8 mouse cellular contexts compared by ENCODE assay signal in the genomic region with DNA sequence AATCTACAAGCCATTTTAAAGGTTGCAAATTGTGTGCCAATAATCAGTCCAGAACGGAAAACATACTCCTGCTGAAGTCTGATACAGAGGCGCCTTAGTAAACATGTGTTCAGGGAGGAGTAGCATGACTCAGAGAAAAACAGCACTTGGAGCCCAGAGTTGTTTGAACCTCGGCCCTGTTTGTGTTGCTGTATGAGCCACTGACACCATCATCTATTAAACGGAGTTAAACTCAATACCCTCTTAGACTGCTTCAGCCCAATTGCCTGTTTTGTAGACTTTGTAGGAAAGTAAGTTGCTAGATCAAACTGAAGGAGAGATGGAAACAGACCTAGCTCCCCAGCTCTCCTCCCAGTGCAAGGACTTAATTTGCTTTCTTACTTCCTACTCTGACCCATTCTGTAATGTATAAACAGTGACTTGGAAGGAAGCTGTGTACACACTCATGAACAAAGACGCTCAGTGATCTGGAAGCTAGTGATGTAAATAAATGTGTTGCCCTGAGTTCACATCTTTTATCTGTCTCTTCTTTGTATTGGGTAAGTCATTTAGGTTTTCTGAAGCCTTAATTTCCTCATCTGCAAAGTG. TPM values are rescaled to one million over a fixed set of nuclear protein-coding genes. Genes with fewer than 3 reads are reported as not detected.
DNase-seq lines count a peak whose midpoint lies in the region; ATAC-seq and TF ChIP-seq lines count a peak whose summit lies in the region.

No protein-coding gene starts in this region.

- H3K79me2 ChIP-seq in MEL (ENCODE audit: control insufficient read depth, insufficient read depth, low read length, poor library complexity) = peaks cover 26% of the 10 kb centered on the region

- no peak for DNase-seq in heart, postnatal 4 days
- DNase-seq in MEL (ENCODE audit: low read depth, low spot score) = peak; percentile 86
- DNase-seq in forebrain, embryonic 11.5 days (ENCODE audit: low spot score) = no peak
- no peak for DNase-seq in cerebellum, adult 11 months
- DNase-seq in B cell, adult 2 months = no peak

- ATAC-seq in heart, embryonic 13.5 days (ENCODE audit: extremely low read depth, insufficient number of reproducible peaks, low FRiP score, low TSS enrichment) = peak; percentile 29
- no peak; the same call in 1 of the 2 replicates for ATAC-seq in forebrain, embryonic 11.5 days (replicated peaks; ENCODE audit: low FRiP score)
- ATAC-seq in limb, embryonic 12.5 days (ENCODE audit: insufficient number of reproducible peaks, insufficient read depth, low FRiP score, low TSS enrichment, low read depth) = no peak
- peak; percentile 7; the same call in 1 of the 2 replicates for ATAC-seq in midbrain, embryonic 15.5 days (replicated peaks)

- H3K27ac ChIP-seq in heart, embryonic 13.5 days (replicated peaks) = peak overlapping the region; percentile 100
- peak overlapping the region; percentile 97 for H3K27ac ChIP-seq in MEL (ENCODE audit: control insufficient read depth, low read depth, low read length)
- peak overlapping the region; percentile 97; the same call in 1 of the 2 replicates for H3K27ac ChIP-seq in forebrain, embryonic 11.5 days (ENCODE audit: low read depth, low read length)
- peak overlapping the region; percentile 99 for H3K27ac ChIP-seq in limb, embryonic 12.5 days
- H3K27ac ChIP-seq in midbrain, embryonic 15.5 days = peak overlapping the region; percentile 99

- H3K36me3 ChIP-seq in heart, embryonic 13.5 days = peaks cover 6% of the 10 kb centered on the region; the same call in 1 of the 2 replicates
- peaks cover 2 to 21% of the 10 kb centered on the region in 2 experiments; a peak in 3 of 4 replicates for H3K36me3 ChIP-seq in MEL (ENCODE audit: control insufficient read depth in 1 of 2, insufficient read depth in 2 of 2, low read length in 2 of 2)
- H3K36me3 ChIP-seq in forebrain, embryonic 11.5 days (ENCODE audit: control insufficient read depth, insufficient read depth, low read length) = no peaks in the 10 kb centered on the region
- H3K36me3 ChIP-seq in limb, embryonic 12.5 days = peaks cover 3% of the 10 kb centered on the region; the same call in 1 of the 2 replicates
- H3K36me3 ChIP-seq in midbrain, embryonic 15.5 days (replicated peaks) = no peaks in the 10 kb centered on the region

- peak overlapping the region; percentile 95 for H3K4me3 ChIP-seq in heart, embryonic 13.5 days
- H3K4me3 ChIP-seq in MEL (ENCODE audit: control insufficient read depth in 1 of 2, insufficient read depth in 1 of 2, low read depth in 2 of 2, low read length in 2 of 2) = peak overlapping the region; percentile 64 to 82
- H3K4me3 ChIP-seq in forebrain, embryonic 11.5 days (ENCODE audit: low read depth, low read length) = peak overlapping the region; percentile 87
- peak overlapping the region; percentile 90 for H3K4me3 ChIP-seq in limb, embryonic 12.5 days (replicated peaks)
- peak overlapping the region; percentile 99 for H3K4me3 ChIP-seq in midbrain, embryonic 15.5 days

- TF ChIP-seq CTCF in MEL (IDR thresholded peaks at IDR 0.05 in 2 of 3, conservative IDR thresholded peaks at IDR 0.05 in 1 of 3; ENCODE audit: control insufficient read depth in 1 of 3, insufficient read depth in 1 of 3, low read depth in 2 of 3, low read length in 3 of 3, poor library complexity in 1 of 3, severe bottlenecking in 1 of 3) = no peak

- no peaks in the 10 kb centered on the region for H3K9me3 ChIP-seq in heart, embryonic 13.5 days
- no peaks in the 10 kb centered on the region for H3K9me3 ChIP-seq in MEL (replicated peaks; ENCODE audit: insufficient read depth, low read length)
- H3K9me3 ChIP-seq in forebrain, embryonic 11.5 days (ENCODE audit: control insufficient read depth, low read length) = no peaks in the 10 kb centered on the region
- no peaks in the 10 kb centered on the region for H3K9me3 ChIP-seq in limb, embryonic 12.5 days
- no peaks in the 10 kb centered on the region for H3K9me3 ChIP-seq in midbrain, embryonic 15.5 days

- no peak for TF ChIP-seq POLR2A in MEL (IDR thresholded peaks at IDR 0.05; ENCODE audit: control insufficient read depth in 1 of 2, insufficient read depth in 1 of 2, low read depth in 1 of 2, low read length in 2 of 2, poor library complexity in 1 of 2)

- 25% methylated on average over 5 of the region's 5 CpGs for WGBS in heart, embryonic 13.5 days
- WGBS in forebrain, embryonic 11.5 days = 40% methylated on average over 5 of the region's 5 CpGs
- 28% methylated on average over 5 of the region's 5 CpGs for WGBS in limb, embryonic 12.5 days
- 34% methylated on average over 5 of the region's 5 CpGs for WGBS in midbrain, embryonic 15.5 days

- peaks cover 32% of the 10 kb centered on the region for H3K4me1 ChIP-seq in heart, embryonic 13.5 days
- H3K4me1 ChIP-seq in MEL (ENCODE audit: control insufficient read depth in 1 of 2, insufficient read depth in 2 of 2, low read length in 2 of 2) = peaks cover 8% of the 10 kb centered on the region in 2 experiments; a peak in 3 of 4 replicates
- H3K4me1 ChIP-seq in forebrain, embryonic 11.5 days (replicated peaks; ENCODE audit: control insufficient read depth, insufficient read depth, low read length) = 0 out of 2 replicates have a peak, but pooled peaks cover 4% of the 10 kb centered on the region
- peaks cover 14% of the 10 kb centered on the region for H3K4me1 ChIP-seq in limb, embryonic 12.5 days (replicated peaks)
- peaks cover 13% of the 10 kb centered on the region for H3K4me1 ChIP-seq in midbrain, embryonic 15.5 days

- peak overlapping the region; percentile 99 for H3K9ac ChIP-seq in heart, embryonic 13.5 days
- H3K9ac ChIP-seq in MEL (ENCODE audit: control insufficient read depth, low read depth, low read length, poor library complexity, severe bottlenecking) = peak overlapping the region; percentile 94
- H3K9ac ChIP-seq in forebrain, embryonic 11.5 days (ENCODE audit: low read length) = peak overlapping the region; percentile 99
- peak overlapping the region; percentile 98 for H3K9ac ChIP-seq in limb, embryonic 12.5 days (replicated peaks)
- peak overlapping the region; percentile 98 for H3K9ac ChIP-seq in midbrain, embryonic 15.5 days

- H3K4me2 ChIP-seq in heart, embryonic 13.5 days = peak overlapping the region; percentile 84
- peak overlapping the region; percentile 59 for H3K4me2 ChIP-seq in forebrain, embryonic 11.5 days (ENCODE audit: low read depth, low read length, severe bottlenecking)
- peak overlapping the region; percentile 71 for H3K4me2 ChIP-seq in limb, embryonic 12.5 days
- H3K4me2 ChIP-seq in midbrain, embryonic 15.5 days = peak overlapping the region; percentile 61

- TF ChIP-seq EP300 in MEL (IDR thresholded peaks at IDR 0.05; ENCODE audit: low read depth in 1 of 2, low read length in 2 of 2) = peak in 1 of 2 experiments; percentile 61; a peak in 2 of 4 replicates

- TF ChIP-seq RAD21 in MEL (IDR thresholded peaks at IDR 0.05; ENCODE audit: low read depth, low read length) = no peak

- no peaks in the 10 kb centered on the region for H3K27me3 ChIP-seq in heart, embryonic 13.5 days (replicated peaks)
- no peaks in the 10 kb centered on the region for H3K27me3 ChIP-seq in MEL (ENCODE audit: control insufficient read depth in 1 of 2, insufficient read depth in 2 of 2, low read length in 2 of 2)
- H3K27me3 ChIP-seq in forebrain, embryonic 11.5 days (ENCODE audit: control insufficient read depth, insufficient read depth, low read length) = no peaks in the 10 kb centered on the region
- no peaks in the 10 kb centered on the region for H3K27me3 ChIP-seq in limb, embryonic 12.5 days
- H3K27me3 ChIP-seq in midbrain, embryonic 15.5 days (replicated peaks) = no peaks in the 10 kb centered on the region

TF ChIP-seq in MEL, 35 proteins besides CTCF, POLR2A, EP300 and RAD21 (continues in another document):
- TF ChIP-seq MYB (IDR thresholded peaks at IDR 0.05; ENCODE audit: low read depth, low read length) (no peak), UBTF (IDR thresholded peaks at IDR 0.05; ENCODE audit: borderline replicate concordance, insufficient read depth, low read depth, low read length) (no peak), TCF12 (IDR thresholded peaks at IDR 0.05; ENCODE audit: low read depth, low read length) (peak; percentile 67), USF1 (IDR thresholded peaks at IDR 0.05; ENCODE audit: low read depth, low read length) (no peak), BHLHE40 (IDR thresholded peaks at IDR 0.05; ENCODE audit: borderline replicate concordance, low read depth, low read length) (no peak), NRF1 (IDR thresholded peaks at IDR 0.05; ENCODE audit: insufficient read depth, low read depth, low read length, poor library complexity, severe bottlenecking) (no peak), JUND (IDR thresholded peaks at IDR 0.05; ENCODE audit: low read depth, low read length) (no peak), MEF2A (IDR thresholded peaks at IDR 0.05; ENCODE audit: extremely low read depth, insufficient replicate concordance, low read depth, low read length, poor library complexity, severe bottlenecking) (no peak), MAZ (IDR thresholded peaks at IDR 0.05; ENCODE audit: low read depth, low read length) (no peak), KAT2A (conservative IDR thresholded peaks at IDR 0.05; ENCODE audit: low read depth, low read length) (no peak), MAFK (IDR thresholded peaks at IDR 0.05; ENCODE audit: borderline replicate concordance, low read depth, low read length) (no peak), ELF1 (IDR thresholded peaks at IDR 0.05; ENCODE audit: low read depth, low read length) (no peak), MXI1 (IDR thresholded peaks at IDR 0.05; ENCODE audit: low read depth, low read length) (peak; percentile 86), POLR2AphosphoS5 (IDR thresholded peaks at IDR 0.05; ENCODE audit: borderline replicate concordance, low read depth, low read length) (no peak), ZKSCAN1 (IDR thresholded peaks at IDR 0.05; ENCODE audit: low read depth, low read length) (no peak), GABPA (IDR thresholded peaks at IDR 0.05; ENCODE audit: low read depth, low read length) (no peak), NELFE (IDR thresholded peaks at IDR 0.05; ENCODE audit: low read depth, low read length) (peak; percentile 40), MAX (IDR thresholded peaks at IDR 0.05; ENCODE audit: low read length) (peak; percentile 82), SMC3 (IDR thresholded peaks at IDR 0.05; ENCODE audit: low read depth, low read length) (no peak), CHD2 (IDR thresholded peaks at IDR 0.05; ENCODE audit: low read length) (no peak)

RNA-seq across cellular contexts. Expression of a gene that starts 0.9 kb away (rescaled TPM):
- polyA plus RNA-seq in heart, embryonic 13.5 days (2015; fragmentation: Nextera tagmentation; extraction: Ambion mirVana) = 20.0 and 21.7 TPM in 2 replicates
- total RNA-seq in heart, postnatal 4 days (2021) = 10 to 100 TPM; 38.2 to 38.7 TPM
- 20.0 and 23.7 TPM in 2 replicates for total RNA-seq in MEL (2012; rRNA removed)
- polyA plus RNA-seq in MEL (2012; ENCODE audit: insufficient read depth in 1 of 2, insufficient read length in 2 of 2, low read depth in 1 of 2, low replicate concordance in 2 of 2, missing spikeins in 1 of 2) = 10 to 100 TPM; 21.1 to 53.7 TPM
- polyA plus RNA-seq in forebrain, embryonic 11.5 days (2014; fragmentation: Nextera tagmentation; extraction: Ambion mirVana) = 42.1 and 49.0 TPM in 2 replicates
- polyA plus RNA-seq in limb, embryonic 12.5 days (2016; fragmentation: Nextera tagmentation; extraction: Ambion mirVana) = 43.4 and 46.2 TPM in 2 replicates
- polyA plus RNA-seq in midbrain, embryonic 15.5 days (2015; fragmentation: Nextera tagmentation; extraction: Ambion mirVana) = 29.7 and 32.3 TPM in 2 replicates

Comparison
In these comparisons a context has a peak if more than half of its experiments do, and no peak if none do; other contexts are left out.
1. ATAC-seq: peak in heart, embryonic 13.5 days (single experiment) and midbrain, embryonic 15.5 days (single experiment); none in forebrain, embryonic 11.5 days (single experiment) and limb, embryonic 12.5 days (single experiment).
2. Peak in every context shown above with its lines, with median percentiles within 50 percentile points of each other: H3K27ac ChIP-seq, H3K4me2 ChIP-seq, H3K4me3 ChIP-seq and H3K9ac ChIP-seq.